Mouse (Mus musculus) kidney, adult 2 months (tissue): ENCODE measurements at regions not wholly inside any gene's neighbourhood (a gene's known extent, or its start where the extent isn't known, plus 50 kb on each side); places are given as distances from the start of the nearest gene placed in this dataset.

Source experiments
- CTCF ChIP-seq: fragments of 200-500 bp; conservative IDR thresholded peaks from 2 replicates; pipeline ENCODE4 v1.5.1; 2011; ENCODE audit warnings: low read depth, mild to moderate bottlenecking, control low read depth, low read length, moderate library complexity, mixed read lengths; ENCODE audit not compliant: insufficient read depth, insufficient read length
- POLR2A ChIP-seq: fragments of 200-500 bp; IDR thresholded peaks from one replicate; pipeline ENCODE4 v1.6.1; 2011; ENCODE audit warnings: low read depth, low read length, control low read depth

DNA sequence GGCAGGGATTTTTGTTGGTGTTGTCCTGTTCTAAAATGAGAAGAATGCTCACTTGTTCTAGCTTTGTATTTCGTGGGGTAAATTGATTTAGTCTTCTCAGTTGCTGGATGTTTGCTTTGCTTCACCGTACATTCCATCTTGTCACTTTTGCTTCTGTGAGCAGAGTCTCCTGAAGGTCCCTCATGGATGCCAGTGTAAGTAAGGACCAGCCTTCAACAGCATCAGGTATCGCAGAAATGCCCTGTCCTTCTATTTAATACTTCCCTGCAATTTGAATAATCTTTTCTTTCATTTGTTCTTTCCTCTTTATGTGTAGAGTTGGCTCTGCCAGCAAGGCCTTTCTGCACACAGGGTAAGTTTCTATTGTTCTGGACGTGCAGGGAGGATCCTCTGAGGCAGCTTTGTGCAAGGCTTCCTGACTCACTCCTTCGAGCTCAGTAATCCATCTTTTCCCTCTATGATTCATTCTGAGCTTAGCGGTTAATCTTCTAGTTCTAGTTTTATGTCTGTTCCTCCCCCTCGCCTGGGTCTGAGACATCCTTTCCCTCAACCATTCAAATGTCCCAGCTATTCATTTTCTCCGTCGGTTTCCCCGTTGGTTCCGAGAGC, 55.7 kb upstream of the Gm5148 start:
- TF ChIP-seq CTCF, result no peak
- TF ChIP-seq POLR2A, result no peak
